Mouse (Mus musculus): ENCODE results near the gene H2afb1. TPM values are rescaled to one million over a fixed set of nuclear protein-coding genes. Genes with fewer than 3 reads are reported as not detected.
"Not testable (repeated sequence)": the region's sequence is repeated elsewhere in the genome, so short reads cannot be mapped to it uniquely, and the experiment has no call there.

H2afb1 gene
- polyA plus RNA-seq (2016; fragmentation: Nextera tagmentation; extraction: Ambion mirVana): not detected in 2 replicates

GRCm38 (mm10) chrX:117014457-117014856 lies at the start of gene H2afb1:
Gene H2afb1 (plus strand): TSS chrX:117014757.
- H3K4me3 ChIP-seq; H3K4me1 ChIP-seq; H3K9me3 ChIP-seq; DNase-seq (ENCODE audit: extremely low spot score, low spot score); H3K36me3 ChIP-seq (replicated peaks); H3K27ac ChIP-seq; H3K27me3 ChIP-seq (ENCODE audit: poor library complexity, severe bottlenecking): not testable (repeated sequence)
- WGBS: 94% methylated on average over 8 of the region's 8 CpGs

- no peak for DNase-seq (ENCODE audit: extremely low spot score, low spot score)
- Histone ChIP-seq H3K27me3 (ENCODE audit: poor library complexity, severe bottlenecking) (no peaks in the 10 kb centered on the region), H3K9me3 (no peaks in the 10 kb centered on the region), H3K36me3 (replicated peaks) (no peaks in the 10 kb centered on the region), H3K4me1 (no peaks in the 10 kb centered on the region), H3K4me3 (no peak overlapping the region), H3K27ac (no peak overlapping the region)
- 95% methylated on average over 2 of the region's 2 CpGs for WGBS
These were observed 21.5 kb downstream of the H2afb1 start for GRCm38 (mm10) chrX:117036085-117036484.
